Mouse (Mus musculus): ENCODE data around the gene Sarnp.

The Sarnp gene

DNA sequence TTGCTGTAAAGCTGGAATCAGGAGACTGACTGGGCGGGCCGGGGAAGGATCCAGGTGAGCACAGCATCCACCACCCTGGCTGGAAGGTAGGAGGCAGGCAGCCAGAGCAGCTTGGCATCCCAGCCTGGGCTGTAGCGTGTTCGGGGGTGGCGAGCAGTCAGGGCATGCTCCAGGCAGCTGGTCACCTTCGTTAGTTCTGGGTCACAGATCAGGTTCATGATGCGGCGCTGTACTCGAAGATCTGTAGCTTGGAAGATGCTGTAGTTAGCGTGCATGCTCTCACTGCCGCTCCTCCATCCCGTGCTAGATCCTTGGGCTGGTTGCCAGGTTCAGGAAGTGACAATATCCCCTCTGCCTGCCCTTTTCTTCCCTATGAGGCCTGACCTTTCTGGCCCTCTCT, 96.6 kb downstream of the Sarnp start:
- no peak for DNase-seq (ENCODE audit: low read depth, low spot score)

DNA sequence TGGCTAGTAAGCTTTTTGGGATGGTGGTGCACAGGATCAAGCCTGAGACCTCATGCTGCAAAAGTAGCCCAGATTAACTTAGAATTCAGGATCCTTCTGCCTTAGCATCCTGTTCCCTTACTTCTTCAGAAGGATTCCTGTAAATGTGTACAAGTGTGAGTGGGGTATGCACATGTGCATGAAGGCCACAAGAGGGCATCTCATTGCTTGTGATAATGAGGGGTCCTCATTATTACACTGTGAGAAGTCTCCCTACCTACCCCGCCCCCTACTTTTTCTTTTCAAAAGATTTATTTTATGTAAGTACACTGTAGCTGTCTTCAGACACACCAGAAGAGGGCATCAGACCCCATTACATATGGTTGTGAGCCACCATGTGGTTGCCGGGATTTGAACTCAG, 98.4 kb downstream of the Sarnp start:
- no peak for DNase-seq (ENCODE audit: low read depth, low spot score)

GRCm38 (mm10) chr10:128916665-128917064, 99.5 kb downstream of the Sarnp start:
- no peak for DNase-seq (ENCODE audit: low read depth, low spot score)

DNA sequence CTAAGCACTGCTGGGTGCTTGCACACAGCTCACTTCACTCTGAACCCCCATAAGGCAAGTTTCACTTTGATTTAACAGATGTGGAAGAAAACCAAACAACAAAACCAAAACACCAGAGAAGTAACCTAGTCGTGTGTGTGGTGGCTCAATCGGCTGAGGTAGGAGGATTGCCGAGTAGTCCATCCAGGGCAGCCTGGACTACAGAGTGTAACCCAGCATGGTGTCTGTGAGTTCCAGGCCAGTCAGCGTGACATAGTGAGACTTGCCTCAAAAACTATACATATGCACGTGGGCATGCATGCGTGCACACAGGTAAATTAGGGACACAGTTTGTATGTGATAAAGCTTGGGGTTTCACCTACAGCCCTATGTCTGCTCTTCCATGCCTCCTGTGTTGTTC, 100.3 kb downstream of the Sarnp start:
- DNase-seq (ENCODE audit: low read depth, low spot score): no peak

GRCm38 (mm10) chr10:128918246-128918645, 101.1 kb downstream of the Sarnp start:
- DNase-seq (ENCODE audit: low read depth, low spot score): no peak

GRCm38 (mm10) chr10:128919203-128919631, 102.1 kb downstream of the Sarnp start:
- DNase-seq (ENCODE audit: low read depth, low spot score): no peak

GRCm38 (mm10) chr10:128919966-128920365, 102.8 kb downstream of the Sarnp start:
- DNase-seq (ENCODE audit: low read depth, low spot score): no peak

GRCm38 (mm10) chr10:128920736-128921161, 103.6 kb downstream of the Sarnp start:
- no peak for DNase-seq (ENCODE audit: low read depth, low spot score)

GRCm38 (mm10) chr10:128921251-128921650, 104.1 kb downstream of the Sarnp start:
- DNase-seq (ENCODE audit: low read depth, low spot score): no peak

GRCm38 (mm10) chr10:128921883-128922821, 105.0 kb downstream of the Sarnp start:
- no peak for DNase-seq (ENCODE audit: low read depth, low spot score)

DNA sequence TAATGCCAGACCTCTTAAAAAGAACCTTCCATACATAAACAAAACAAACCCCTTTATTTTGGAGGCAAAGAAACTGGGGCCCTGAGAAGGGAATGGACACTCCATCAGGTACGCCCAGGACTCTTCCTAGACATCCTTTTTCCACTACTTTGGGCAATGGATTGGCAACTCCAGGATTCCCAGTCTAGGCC, 105.6 kb downstream of the Sarnp start, which contains the start of gene Rdh5:
Gene Rdh5 (minus strand): TSS at position 67 of the 191 bp plus-strand sequence.
- no peak for DNase-seq (ENCODE audit: low read depth, low spot score)

GRCm38 (mm10) chr10:128923013-128923691, 106.0 kb downstream of the Sarnp start:
- peak; percentile 92 for DNase-seq (ENCODE audit: low read depth, low spot score)

- no peak for DNase-seq (ENCODE audit: low read depth, low spot score)
These were observed 106.8 kb downstream of the Sarnp start, which contains the start of gene Bloc1s1 for GRCm38 (mm10) chr10:128923935-128924334. Gene Bloc1s1 (minus strand): TSS chr10:128924035.

Data from CD4-positive, CD25-positive, alpha-beta regulatory T cell, adult 2 months (primary cell).